Mouse (Mus musculus) myocyte (in vitro differentiated cells): Measurements from ENCODE around the gene Chd2. TPM values are rescaled to one million over a fixed set of nuclear protein-coding genes. Genes with fewer than 3 reads are reported as not detected.

Experiments
- H3K27me3 ChIP-seq: one replicate; pipeline ENCODE4 v1.6.1; 2011; ENCODE audit not compliant: control insufficient read depth, insufficient read depth, insufficient read length
- H3K36me3 ChIP-seq: one replicate; pipeline ENCODE4 v1.6.1; 2011; ENCODE audit not compliant: control insufficient read depth, insufficient read depth
- H3K4me2 ChIP-seq: one replicate; pipeline ENCODE4 v1.6.1; 2011; ENCODE audit warnings: low read depth, control low read depth
- H3K4me3 ChIP-seq: one replicate; pipeline ENCODE4 v1.5.1; 2011; ENCODE audit warnings: mild to moderate bottlenecking, control low read depth, moderate library complexity
- H3K79me2 ChIP-seq: one replicate; pipeline ENCODE4 v1.6.1; 2011; ENCODE audit not compliant: control insufficient read depth, insufficient read depth
- H3ac ChIP-seq: one replicate; pipeline ENCODE4 v1.6.1; 2011; ENCODE audit not compliant: control insufficient read depth, insufficient read length
- CEBPB ChIP-seq: IDR thresholded peaks from 2 replicates; pipeline ENCODE4 v1.6.1; 2011; ENCODE audit warnings: mild to moderate bottlenecking, moderate library complexity; ENCODE audit not compliant: poor library complexity, insufficient read depth, severe bottlenecking
- E2F4 ChIP-seq: IDR thresholded peaks from one replicate; pipeline ENCODE4 v1.6.1; 2011; ENCODE audit warnings: mild to moderate bottlenecking, control low read depth, moderate library complexity; ENCODE audit not compliant: insufficient read depth
- MAX ChIP-seq: IDR thresholded peaks from one replicate; pipeline ENCODE4 v1.6.1; 2011; ENCODE audit warnings: low read depth, mild to moderate bottlenecking, control low read depth
- MYOD1 ChIP-seq, 3 experiments: IDR thresholded peaks; one replicate each; pipeline ENCODE4 v1.6.1; 2011; ENCODE audit warnings: control low read depth in 2 of 3, low read depth in 2 of 3, mild to moderate bottlenecking in 2 of 3, moderate library complexity in 1 of 3; ENCODE audit not compliant: insufficient read length in 2 of 3, control insufficient read depth in 1 of 3
- MYOG ChIP-seq, 3 experiments: IDR thresholded peaks; one replicate each; pipeline ENCODE4 v1.6.1; 2011; ENCODE audit warnings: control low read depth in 2 of 3, low read depth in 2 of 3, mild to moderate bottlenecking in 2 of 3; ENCODE audit not compliant: insufficient read length in 2 of 3, control insufficient read depth in 1 of 3, insufficient read depth in 1 of 3
- POLR2A ChIP-seq: IDR thresholded peaks from one replicate; pipeline ENCODE4 v1.6.1; 2011; ENCODE audit warnings: low read depth, mild to moderate bottlenecking, control low read depth, moderate library complexity; ENCODE audit not compliant: insufficient read length
- POLR2AphosphoS2 ChIP-seq: IDR thresholded peaks from one replicate; pipeline ENCODE4 v1.6.1; 2011; ENCODE audit warnings: low read depth, control low read depth; ENCODE audit not compliant: insufficient read length
- REST ChIP-seq: IDR thresholded peaks from one replicate; pipeline ENCODE4 v1.6.1; 2011; ENCODE audit warnings: mild to moderate bottlenecking, control low read depth, moderate library complexity; ENCODE audit not compliant: insufficient read depth, insufficient read length
- SRF ChIP-seq: IDR thresholded peaks from one replicate; pipeline ENCODE4 v1.6.1; 2011; ENCODE audit warnings: low read depth; ENCODE audit not compliant: control insufficient read depth, insufficient read length
- TCF12 ChIP-seq: IDR thresholded peaks from one replicate; pipeline ENCODE4 v1.6.1; 2011; ENCODE audit warnings: mild to moderate bottlenecking, control low read depth; ENCODE audit not compliant: poor library complexity, insufficient read depth, severe bottlenecking
- TCF3 ChIP-seq: IDR thresholded peaks from one replicate; pipeline ENCODE4 v1.6.1; 2011; ENCODE audit warnings: low read depth, control low read depth; ENCODE audit not compliant: insufficient read length
- USF1 ChIP-seq: IDR thresholded peaks from one replicate; pipeline ENCODE4 v1.6.1; 2011; ENCODE audit warnings: low read depth, mild to moderate bottlenecking, control low read depth, moderate library complexity
- polyA plus RNA-seq: library from polyadenylated mRNA; unstranded; fragments of >200 nt; fragmentation: generic; extraction: Trizol; gene quantifications from one replicate; pipeline ENCODE4 v1.2.1, GENCODE M21; 2012; ENCODE audit warnings: missing spikeins

Chd2 gene
- polyA plus RNA-seq, 1 experiment, result 7.9 TPM

GRCm38 (mm10) chr7:73392359-73392758, 149.3 kb downstream of the Chd2 start:
- no peak for TF ChIP-seq CEBPB
- TF ChIP-seq MYOG (IDR thresholded peaks at IDR 0.05; ENCODE audit: control insufficient read depth in 1 of 3, insufficient read depth in 1 of 3, insufficient read length in 2 of 3, low read depth in 2 of 3), result no peak
- no peak for TF ChIP-seq E2F4
- no peak for TF ChIP-seq REST
- no peak for TF ChIP-seq POLR2A
- no peak for TF ChIP-seq MYOD1 (IDR thresholded peaks at IDR 0.05; ENCODE audit: control insufficient read depth in 1 of 3, insufficient read length in 2 of 3, low read depth in 2 of 3)
- TF ChIP-seq USF1, result no peak
- TF ChIP-seq POLR2AphosphoS2, result no peak
- TF ChIP-seq SRF, result no peak
- no peak for TF ChIP-seq TCF12
- no peak for TF ChIP-seq TCF3
- no peak for TF ChIP-seq MAX
- H3K4me2 ChIP-seq, result peak overlapping the region; percentile 75
- H3K36me3 ChIP-seq, result no peaks in the 10 kb centered on the region
- peaks cover 24% of the 10 kb centered on the region for H3K79me2 ChIP-seq
- peak overlapping the region; percentile 88 for H3K4me3 ChIP-seq
- peak overlapping the region; percentile 96 for H3ac ChIP-seq
- H3K27me3 ChIP-seq, result no peaks in the 10 kb centered on the region

GRCm38 (mm10) chr7:73391518-73392321, 149.9 kb downstream of the Chd2 start:
- H3K79me2 ChIP-seq, result peaks cover 21% of the 10 kb centered on the region
- TF ChIP-seq TCF12 (no peak), MYOD1 (IDR thresholded peaks at IDR 0.05; ENCODE audit: control insufficient read depth in 1 of 3, insufficient read length in 2 of 3, low read depth in 2 of 3) (no peak), E2F4 (no peak), USF1 (no peak), MAX (no peak), REST (no peak), SRF (no peak), CEBPB (no peak), POLR2AphosphoS2 (no peak)
- peak overlapping the region; percentile 96 for H3ac ChIP-seq
- peak overlapping the region; percentile 75 for H3K4me2 ChIP-seq
- no peaks in the 10 kb centered on the region for H3K27me3 ChIP-seq
- peak overlapping the region; percentile 88 for H3K4me3 ChIP-seq
- H3K36me3 ChIP-seq, result no peaks in the 10 kb centered on the region

GRCm38 (mm10) chr7:73391002-73391517, 150.6 kb downstream of the Chd2 start:
- peak in 1 of 3 experiments; percentile 25 for TF ChIP-seq MYOG (IDR thresholded peaks at IDR 0.05; ENCODE audit: control insufficient read depth in 1 of 3, insufficient read depth in 1 of 3, insufficient read length in 2 of 3, low read depth in 2 of 3)
- peak; percentile 73 for TF ChIP-seq POLR2A
- peak; percentile 70 for TF ChIP-seq POLR2AphosphoS2
- no peak for TF ChIP-seq REST
- Histone ChIP-seq H3K4me3 (peak overlapping the region; percentile 88), H3K36me3 (no peaks in the 10 kb centered on the region)

GRCm38 (mm10) chr7:73390426-73391001, 151.1 kb downstream of the Chd2 start:
- H3K79me2 ChIP-seq, result peaks cover 18% of the 10 kb centered on the region
- H3ac ChIP-seq, result peak overlapping the region; percentile 96
- H3K4me2 ChIP-seq, result peak overlapping the region; percentile 70
- no peaks in the 10 kb centered on the region for H3K36me3 ChIP-seq
- H3K4me3 ChIP-seq, result peak overlapping the region; percentile 88
- TF ChIP-seq MYOG (IDR thresholded peaks at IDR 0.05; ENCODE audit: control insufficient read depth in 1 of 3, insufficient read depth in 1 of 3, insufficient read length in 2 of 3, low read depth in 2 of 3) (no peak), CEBPB (no peak), MYOD1 (IDR thresholded peaks at IDR 0.05; ENCODE audit: control insufficient read depth in 1 of 3, insufficient read length in 2 of 3, low read depth in 2 of 3) (no peak), POLR2AphosphoS2 (no peak), REST (no peak), USF1 (no peak), SRF (no peak), E2F4 (no peak), TCF12 (no peak), TCF3 (no peak), MAX (no peak), POLR2A (no peak)
- no peaks in the 10 kb centered on the region for H3K27me3 ChIP-seq

More at GRCm38 (mm10) chr7:73391002-73391517, 150.6 kb downstream of the Chd2 start:
- peak overlapping the region; percentile 75 for H3K4me2 ChIP-seq
- H3ac ChIP-seq, result peak overlapping the region; percentile 96
- H3K27me3 ChIP-seq, result no peaks in the 10 kb centered on the region
- H3K79me2 ChIP-seq, result peaks cover 20% of the 10 kb centered on the region
